Mouse (Mus musculus) layer of hippocampus, adult 9-11 months (tissue): ENCODE data around the gene Armh3.
"Not testable (repeated sequence)": the region's sequence is repeated elsewhere in the genome, so short reads cannot be mapped to it uniquely, and the experiment has no call there.

Experiments used
- DNase-seq: peaks from one replicate; pipeline ENCODE4 v3.0.0; 2022

The Armh3 gene

DNA sequence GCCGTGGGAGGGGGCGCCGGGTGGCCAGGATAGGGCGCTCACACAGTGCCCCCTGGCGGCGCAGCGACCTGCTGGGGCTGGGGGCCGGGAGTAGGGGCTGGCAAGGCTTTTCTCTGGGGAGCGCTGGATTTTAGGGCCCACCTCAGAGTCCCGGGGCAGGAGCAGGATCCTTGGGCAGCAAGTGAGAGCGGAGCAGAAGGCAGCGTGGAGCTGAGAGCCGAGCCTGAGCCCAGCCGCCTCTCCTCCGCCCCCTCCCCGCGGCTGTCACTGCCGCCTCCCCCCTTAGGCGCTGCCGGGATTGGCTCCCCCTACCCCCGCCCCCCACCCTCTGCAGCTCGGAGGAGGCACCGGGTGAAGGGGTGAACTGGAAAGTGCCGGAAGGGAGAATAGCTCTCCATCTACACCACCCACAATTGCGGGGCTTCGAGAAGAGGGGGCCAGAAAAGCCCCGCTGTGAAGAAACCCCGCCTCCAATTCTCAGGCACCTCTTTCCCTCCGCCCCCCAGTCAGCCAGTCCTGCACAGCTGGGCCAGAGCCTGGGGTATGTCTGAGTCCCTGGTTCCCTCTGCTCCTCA, 182.4 kb downstream of the Armh3 start, which contains the start of gene Kcnip2:
Gene Kcnip2 (minus strand): TSS at position 231 of the 575 bp plus-strand sequence.
- peak; percentile 62 for DNase-seq

DNA sequence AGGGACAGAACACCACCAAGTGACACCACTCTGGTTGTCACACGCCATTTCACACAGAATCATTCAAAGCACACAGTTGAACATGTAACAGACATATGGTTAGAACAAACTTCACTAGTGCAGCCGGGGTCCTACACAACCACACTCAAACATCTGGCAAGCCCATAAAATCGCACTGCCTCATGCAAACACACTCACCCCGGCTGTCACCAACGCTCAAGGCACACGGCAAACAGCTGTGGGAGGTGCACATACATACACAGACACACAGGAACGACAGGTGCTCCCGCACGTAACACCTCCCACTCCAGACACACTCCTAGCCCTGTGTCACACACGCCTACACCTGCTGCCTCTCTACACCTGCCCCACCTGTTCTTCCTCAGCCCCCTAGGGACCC, 183.1 kb downstream of the Armh3 start:
- DNase-seq = peak; percentile 54

DNA sequence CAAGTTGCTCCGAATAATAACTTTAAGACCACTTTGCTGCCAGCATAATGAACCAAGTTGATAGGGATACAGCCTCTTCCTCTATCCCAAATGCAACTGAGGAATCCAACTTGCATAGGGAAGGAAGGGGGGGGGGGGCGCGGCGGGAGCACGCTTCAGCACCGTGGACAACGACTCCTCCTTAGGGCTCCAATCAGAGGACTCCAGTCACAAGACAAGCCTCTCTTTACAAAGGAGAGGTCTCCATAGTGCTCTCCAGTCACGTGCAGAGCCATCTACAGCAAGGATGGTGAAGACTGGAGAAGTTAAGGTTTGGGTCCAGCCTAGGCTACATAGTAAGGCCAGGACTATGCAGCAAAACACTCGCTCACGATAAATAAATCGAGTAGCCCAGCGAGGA, 184.5 kb downstream of the Armh3 start:
- DNase-seq = no peak

DNA sequence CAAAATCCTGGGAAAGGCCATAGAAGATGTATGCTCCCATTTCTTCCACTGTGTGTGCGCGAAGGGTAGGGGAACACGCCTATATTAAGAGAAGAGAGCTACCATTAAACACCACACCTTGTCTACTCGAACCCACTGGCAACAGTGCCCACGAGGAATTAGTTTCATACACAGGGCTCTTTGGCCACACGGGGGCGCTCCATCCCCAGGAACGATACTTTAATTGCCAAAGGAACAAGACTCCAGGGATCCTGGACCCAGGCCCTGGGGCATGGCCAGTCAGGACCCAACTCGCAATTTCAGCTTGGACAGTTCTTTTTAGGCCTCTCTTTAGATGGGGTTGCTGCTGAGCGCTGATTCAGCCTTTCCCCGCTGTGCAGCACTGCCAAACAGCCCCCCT, 185.0 kb downstream of the Armh3 start:
- DNase-seq = peak; percentile 81

DNA sequence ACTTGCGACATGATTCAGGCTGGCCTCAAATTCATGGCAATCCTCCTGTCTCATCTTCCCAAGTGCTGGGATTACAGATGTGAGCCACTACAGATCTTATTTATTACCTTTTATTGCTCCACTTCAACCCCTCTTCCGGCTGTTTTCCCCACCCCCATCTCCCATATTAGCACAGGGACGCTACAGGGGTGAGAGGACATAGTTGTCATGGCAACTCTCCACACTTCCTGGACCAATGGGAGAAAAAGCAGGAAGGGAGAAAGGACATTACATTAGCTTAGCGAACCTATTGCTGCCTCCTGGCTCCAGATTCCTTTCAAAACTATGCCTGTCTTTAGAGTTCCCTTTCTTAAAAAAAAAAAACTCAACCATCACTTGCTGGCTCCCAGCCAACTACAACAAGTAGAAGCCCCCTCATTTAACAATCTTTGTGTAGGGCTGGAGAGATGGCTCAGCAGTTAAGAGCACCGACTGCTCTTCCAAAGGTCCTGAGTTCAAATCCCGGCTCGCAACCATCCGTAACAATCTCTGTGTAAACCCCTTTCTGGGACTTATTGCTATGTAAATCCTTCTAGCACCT, 185.5 kb downstream of the Armh3 start:
- no peak for DNase-seq

DNA sequence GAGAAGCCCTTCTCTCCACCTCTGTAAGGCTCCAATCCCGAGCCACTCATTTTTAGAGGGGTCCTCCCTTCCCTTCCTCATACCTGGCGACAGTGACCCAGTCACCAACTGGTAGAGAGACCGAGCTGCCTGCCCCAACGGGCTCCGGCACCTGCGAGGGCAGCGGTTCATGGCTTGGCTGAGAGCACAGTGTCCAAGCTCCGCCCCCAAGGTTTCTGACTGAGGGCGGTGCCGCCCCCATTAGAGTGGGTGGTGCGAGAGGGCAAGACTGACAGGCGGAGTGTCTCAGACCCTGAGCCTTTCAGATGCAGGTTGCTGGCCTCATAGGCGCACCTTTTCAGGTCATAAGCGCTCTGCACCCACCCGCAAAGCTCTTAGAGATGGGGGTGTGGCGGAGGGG, 186.2 kb downstream of the Armh3 start:
- no peak for DNase-seq

DNA sequence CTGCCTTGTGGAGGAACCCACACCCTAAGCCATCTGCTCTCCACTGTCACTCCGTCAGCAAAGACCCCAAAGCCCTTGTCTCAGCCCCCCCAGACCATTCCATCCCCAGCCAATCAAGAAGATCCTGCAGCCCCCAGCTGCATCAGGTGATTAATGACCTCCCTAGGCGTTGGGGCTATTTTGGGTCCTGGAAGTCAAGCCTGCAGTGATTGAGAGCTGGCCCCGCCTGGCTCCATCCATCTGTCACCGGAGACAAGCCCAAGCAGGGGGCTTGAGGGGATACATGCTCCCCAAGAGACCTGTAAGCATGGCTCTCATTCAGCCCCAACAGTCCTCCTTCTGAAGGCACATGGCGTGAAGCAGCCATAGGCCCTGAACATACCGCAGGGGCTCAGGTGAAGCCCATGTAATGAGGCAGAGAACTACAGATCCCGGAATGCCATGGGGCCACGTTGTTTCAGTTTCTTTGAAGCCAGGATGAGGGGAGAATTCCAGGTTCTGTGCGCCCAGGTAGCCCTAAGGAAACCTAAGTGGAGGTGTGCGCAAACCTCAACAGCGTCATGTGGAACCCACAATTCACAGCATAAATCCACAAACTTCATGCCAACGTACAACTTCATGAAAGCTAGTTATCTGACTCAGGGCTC, 187.1 kb downstream of the Armh3 start:
- no peak for DNase-seq

DNA sequence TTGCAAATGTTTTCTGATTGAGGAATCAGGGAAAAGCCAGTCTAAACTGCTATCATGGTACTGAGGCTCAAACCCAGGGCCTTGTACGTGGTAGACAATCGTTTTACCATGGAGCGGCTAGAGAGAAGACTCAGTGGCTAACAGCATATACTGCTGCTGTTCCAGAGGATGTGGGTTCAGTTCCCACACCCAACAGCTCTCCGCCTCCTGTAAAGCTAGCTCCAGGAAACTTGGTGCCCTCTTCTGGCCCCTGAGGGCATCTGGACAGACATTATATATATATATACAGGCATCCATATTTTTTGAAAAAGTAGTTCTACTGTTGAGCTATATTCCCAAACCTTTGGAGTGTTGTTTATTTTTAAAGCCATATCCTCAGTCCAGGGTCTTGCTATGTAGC, 190.6 kb downstream of the Armh3 start:
- no peak for DNase-seq

DNA sequence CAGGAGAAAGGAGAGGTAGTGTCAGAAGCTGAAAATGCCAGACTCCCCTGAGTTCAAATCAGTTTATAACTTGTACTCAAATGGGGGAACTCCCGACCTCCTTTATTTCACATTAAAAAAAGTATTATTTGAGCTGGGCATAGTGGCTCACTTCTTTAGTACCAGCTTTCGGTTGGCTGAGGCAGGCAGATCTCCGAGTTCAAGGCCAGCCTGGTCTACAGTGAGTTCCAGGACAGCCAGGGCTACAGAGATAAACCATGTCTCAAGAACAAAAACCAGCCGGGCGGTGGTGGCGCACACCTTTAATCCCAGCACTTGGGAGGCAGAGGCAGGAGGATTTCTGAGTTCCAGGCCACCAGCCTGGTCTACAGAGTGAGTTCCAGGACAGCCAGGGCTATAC, 192.5 kb downstream of the Armh3 start:
- DNase-seq = not testable (repeated sequence)

DNA sequence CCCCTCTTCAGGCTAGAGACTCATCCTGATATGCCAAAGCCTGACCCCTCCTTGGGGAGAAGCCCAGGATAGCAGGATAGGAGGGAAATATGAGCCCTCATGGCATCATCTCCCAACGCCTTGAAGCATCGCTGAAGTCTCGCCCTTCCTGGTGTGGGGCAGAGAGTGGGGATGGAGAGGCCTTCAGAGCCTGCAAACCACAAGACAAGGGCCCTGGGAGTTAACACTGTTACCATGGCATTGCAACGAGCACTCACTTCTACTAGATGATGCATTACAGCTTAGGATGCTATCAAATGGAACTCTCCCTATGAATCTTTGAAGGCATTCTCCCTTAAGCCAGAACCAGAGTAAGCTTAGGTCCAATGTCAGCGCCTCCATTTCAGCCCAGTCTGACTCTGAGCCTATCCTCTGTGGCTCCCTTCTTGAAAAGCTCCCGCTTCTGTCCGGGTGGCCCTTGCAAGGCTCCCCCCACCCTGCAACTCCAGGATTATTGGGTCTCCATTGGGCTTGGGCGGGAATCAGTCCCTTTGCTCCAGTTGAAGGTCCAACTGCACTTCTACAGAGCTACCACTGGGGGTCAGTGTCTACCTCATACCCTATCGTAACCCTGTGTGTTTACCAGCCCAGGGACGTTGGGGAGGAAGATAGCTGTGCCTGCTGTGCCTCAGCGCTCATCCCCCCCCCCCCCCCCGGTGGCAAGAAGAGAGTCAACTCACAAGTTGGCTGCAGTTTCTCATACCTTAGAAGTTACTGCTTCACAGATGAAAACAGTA, 193.5 kb downstream of the Armh3 start:
- no peak for DNase-seq

DNA sequence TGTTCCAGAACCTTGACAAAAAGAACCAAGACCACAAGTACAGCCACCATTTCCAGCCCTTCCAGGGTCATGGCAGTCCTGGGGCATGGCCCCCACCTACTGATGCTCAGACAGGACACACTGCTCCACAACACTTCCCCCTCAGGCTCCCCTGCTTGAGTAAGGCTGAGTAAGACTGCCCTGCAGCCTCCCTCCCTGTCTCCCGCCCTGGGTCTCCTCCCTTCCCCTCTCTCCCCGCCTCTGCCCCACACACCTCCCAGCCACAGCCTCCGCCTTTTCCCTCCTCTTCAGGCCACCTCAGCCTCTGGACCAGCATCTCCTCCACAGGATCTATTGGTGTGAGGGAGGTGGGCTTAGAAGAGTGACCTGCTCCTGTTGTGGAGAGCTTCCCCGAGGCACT, 194.9 kb downstream of the Armh3 start:
- DNase-seq = no peak

DNA sequence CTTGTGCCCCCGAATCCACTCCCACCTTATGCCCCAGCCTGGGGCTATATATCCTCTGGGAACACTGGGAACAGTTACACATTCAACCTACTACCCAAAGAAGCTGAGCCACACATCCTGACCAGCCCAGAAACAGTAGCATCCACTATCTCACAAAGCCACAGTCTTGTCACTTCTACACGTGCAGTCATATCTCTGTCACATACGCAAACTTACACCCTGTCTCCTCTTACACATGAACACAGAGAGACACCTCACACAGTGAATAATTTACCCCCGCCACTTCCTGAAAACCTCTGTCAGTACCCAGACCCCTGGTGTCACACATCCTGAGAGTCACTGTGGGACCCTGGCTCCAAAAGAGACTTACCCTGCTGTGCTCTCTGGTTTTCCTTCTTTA, 195.6 kb downstream of the Armh3 start:
- DNase-seq = no peak

DNA sequence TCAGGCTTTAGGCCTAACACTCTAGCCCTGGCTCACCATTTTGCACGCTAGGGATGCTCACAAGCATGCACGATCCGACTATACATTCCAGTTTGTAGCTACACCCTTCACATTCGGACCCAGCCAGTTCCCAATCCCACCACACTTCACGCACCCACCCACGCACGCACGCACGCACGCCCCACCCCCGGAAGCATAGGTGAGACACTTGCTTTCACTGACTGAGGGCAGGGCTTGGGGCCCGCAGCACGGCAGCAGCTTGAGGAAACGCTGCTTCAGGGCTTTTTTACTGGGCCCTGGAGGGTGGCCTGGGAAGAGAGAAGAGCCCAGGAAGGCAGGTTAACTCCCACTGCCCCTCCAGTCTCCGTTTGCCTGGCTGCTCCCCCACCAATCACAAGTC, 201.4 kb downstream of the Armh3 start:
- DNase-seq = no peak

DNA sequence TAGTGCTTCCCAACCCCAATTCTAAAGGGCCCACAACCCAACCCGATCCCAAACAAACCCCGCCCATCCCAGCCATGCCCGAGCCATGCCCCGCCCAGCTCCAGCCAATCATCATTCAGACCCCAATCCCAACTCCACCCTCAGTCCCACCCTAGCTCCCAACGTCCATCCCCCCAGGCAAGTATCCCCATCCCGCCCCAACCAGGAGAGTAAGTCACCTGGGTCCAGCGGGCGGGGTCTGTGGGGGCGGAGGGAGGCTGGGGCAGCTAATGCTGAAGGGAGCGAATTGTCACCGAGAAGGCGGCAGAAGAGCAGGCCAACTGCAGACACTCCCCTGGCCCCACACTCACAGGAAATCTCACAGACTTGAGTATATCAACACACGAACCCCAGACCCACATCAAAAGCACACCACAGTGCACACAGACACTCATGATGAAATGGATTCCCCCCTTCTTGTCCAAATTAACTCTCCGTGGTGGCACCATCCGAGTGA, 202.2 kb downstream of the Armh3 start:
- no peak for DNase-seq

DNA sequence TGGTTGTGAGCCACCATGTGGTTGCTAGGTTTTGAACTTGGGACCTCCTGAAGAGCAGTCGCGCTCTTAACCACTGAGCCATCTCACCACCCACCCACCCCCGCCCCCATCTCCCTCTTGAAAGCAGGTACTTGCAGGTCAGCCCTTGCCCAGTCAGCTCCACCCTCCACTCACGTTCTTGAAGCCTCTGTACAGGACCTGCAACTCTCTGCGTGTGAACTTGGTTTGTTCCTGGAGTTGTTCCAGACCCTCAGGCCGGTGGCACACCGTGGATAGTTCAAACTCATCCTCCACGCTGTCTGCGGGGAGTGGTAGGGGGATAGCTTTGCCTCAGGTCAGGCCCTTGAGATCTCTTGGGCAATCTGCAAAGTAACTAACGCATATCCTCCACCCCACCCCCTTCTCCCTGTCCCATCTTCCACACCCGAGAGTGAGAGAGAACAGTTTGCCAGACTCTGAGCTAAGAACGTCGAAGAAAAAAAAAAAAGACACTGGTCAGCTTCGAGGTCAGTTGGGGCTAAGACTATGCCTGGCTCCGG, 202.8 kb downstream of the Armh3 start:
- DNase-seq = no peak

DNA sequence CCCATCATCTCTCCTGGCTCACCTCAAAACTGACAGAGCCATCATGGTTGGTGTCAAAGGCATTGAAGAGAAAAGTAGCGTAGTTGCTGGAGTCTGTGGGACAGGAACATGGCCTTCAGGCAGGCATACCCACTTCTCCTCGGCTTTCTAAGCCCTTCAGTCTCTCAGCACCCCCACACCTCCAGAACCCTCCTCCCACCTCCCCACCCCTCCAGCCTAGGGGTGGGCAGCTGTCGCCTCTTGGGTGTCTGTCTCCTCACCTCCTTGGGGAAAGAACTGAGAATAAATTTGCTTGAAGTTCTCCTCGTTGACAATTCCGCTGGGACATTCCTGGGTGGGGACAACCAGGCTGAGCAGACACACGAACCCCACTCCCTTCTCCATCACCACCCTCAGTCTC, 203.6 kb downstream of the Armh3 start:
- DNase-seq = no peak

DNA sequence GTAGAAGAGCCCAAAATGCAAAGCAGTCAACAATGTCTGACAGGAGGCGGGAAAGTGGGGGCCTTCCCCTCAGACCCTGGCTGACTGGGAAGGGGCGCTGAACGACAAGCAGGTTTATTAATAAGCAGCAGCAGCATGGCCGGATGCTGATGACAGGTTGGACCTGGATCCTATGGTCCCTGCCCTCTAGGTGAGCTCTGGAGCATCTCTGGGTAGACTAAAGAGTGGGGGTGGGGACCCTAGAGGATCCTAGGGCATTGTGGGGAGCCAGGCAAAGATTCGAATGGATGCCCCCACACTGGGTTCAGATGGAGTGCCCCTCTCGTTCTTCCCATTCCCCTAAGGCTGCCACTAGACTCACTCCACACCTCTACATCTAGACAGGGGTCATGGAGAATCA, 205.9 kb downstream of the Armh3 start:
- DNase-seq = no peak

DNA sequence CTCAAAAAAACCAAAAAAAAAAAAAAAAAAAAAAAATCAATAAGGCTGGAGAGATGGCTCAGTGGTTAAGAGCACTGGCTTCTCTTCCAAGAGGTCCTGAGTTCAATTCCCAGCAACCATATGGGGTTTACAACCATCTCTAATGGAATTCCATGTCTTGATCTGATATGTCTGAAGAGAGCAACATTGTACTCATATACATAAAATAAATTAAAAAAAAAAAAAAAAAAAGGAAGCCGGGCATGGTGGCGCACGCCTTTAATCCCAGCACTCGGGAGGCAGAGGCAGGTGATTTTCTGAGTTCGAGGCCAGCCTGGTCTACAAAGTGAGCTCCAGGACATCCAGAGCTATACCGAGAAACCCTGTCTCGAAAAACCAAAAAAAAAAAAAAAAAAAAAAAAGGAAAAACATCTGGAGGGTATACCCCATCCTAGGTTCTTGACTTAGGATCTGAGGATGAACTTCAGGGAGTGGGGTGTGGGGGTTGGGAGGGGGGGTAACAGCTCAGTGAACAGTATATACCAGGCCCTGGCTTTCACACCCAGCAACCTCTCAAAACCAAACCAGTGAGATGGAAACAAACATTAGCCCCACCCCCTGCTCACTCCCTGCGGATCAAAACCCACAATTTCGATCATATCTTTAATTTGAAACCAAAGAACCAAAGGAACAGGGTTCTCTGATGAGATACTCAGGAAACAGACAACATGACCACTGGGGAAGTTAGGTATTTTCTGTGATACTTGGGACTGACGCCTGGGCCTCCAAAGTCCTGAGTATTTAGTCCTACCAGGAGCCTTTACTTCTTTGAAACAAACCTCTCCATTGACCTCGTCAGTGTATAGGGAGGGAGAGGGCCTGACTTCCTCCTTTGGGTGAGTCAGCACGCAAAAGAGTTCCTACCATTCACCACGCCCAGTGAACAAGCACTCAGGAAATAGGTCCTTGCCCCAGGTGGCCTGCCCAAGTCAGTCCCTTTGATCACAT, 208.1 kb downstream of the Armh3 start:
- no peak for DNase-seq

DNA sequence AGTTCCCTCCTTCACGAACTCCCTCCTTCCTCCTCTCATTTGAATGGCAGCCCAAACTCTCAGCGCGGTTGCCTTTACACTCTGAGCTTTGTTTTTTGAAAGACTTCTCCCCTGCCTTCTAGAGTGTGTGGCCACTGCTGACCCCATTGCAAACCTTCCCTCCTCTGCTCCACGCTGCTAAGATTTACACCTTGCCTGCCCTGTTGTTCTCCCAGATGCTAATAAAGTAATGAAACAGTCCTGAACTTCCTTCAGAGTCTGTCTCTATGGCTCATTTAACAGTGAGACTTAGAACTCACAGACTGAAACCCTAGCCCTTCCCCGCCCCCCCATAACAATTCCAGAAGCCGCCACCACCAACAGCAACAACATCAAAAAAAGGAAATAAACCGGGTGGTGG, 208.9 kb downstream of the Armh3 start:
- no peak for DNase-seq

DNA sequence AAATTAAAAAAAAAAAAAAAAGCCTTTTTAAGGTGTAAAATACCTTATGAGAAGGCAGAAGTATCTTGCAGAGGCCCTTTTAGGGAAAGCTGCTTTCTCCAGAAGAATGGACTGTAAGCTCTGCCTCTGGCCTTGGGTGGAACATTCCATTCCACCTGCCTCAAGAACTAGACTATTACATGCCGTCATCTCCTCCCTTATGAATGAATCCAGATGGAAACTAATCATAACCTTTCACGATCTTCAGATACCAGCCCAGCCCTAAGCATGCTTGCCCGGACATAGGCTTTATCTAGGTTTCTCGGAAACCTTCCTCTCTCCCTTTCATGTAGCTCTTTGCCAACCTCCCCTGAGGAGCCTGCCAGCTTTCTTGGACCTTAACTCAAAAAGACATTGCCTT, 210.0 kb downstream of the Armh3 start:
- no peak for DNase-seq

DNA sequence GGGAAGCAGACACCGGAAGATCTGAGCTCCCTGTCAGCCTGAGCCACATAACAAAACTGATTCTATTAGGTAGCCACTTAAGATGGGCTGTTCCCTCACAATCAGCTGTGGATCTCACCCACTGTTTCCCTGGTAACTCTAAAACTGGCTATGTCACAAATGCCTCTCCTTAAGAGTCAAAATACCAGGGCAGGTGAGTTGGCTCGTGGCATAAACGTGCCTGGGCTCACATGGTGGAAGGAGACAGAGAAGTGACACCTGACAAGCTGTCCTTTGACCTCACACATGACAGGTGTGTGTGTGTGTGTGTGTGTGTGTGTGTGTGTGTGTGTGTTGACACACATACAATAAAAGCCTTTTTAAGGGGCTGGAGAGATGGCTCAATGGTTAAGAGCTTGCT, 210.8 kb downstream of the Armh3 start:
- DNase-seq = no peak

DNA sequence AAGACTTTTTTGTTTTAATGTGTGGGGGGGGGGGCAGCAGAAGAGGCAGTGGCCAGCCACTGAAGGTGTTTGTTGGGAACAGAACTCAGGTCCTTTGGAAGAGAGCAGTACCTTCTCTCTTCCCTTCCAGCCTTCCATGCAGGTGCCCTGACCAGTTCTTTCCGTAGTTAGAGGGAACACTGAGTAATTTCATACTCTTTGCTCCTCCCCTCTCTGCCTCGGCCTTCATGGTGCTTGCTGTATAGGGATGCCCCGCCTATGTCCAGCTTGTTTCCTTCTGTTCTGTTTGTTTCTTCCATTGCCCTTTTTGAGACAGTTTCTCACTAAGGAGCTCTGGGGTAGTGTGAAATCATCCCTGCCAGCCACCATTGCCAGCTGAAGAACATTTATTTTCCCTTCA, 212.8 kb downstream of the Armh3 start:
- DNase-seq = no peak
